15 mouse cellular contexts compared by ENCODE assay signal in genomic region chr10:28396520-28396915, GRCm38 (mm10).
DNase-seq lines count a peak whose midpoint lies in the region; ATAC-seq and TF ChIP-seq lines count a peak whose summit lies in the region.
"Had no signal": no experiment of that assay in that cellular context is flagged by ENCODE, and none has a peak within 500 bp of the region (broad histone marks: within the 10 kb centered on the region; RNA-seq: fewer than 3 reads in every experiment).

No protein-coding gene starts in this region.

- H3K9ac ChIP-seq in embryonic facial prominence, embryonic 12.5 days = no peak overlapping the region
- no peak overlapping the region for H3K9ac ChIP-seq in kidney, embryonic 16.5 days (replicated peaks; ENCODE audit: low read length)
- H3K9ac ChIP-seq: limb, embryonic 13.5 days had no signal

- H3K4me1 ChIP-seq in embryonic facial prominence, embryonic 12.5 days = peaks cover 7% of the 10 kb centered on the region; the same call in 1 of the 2 replicates
- 0 out of 2 replicates have a peak, but pooled peaks cover 2% of the 10 kb centered on the region for H3K4me1 ChIP-seq in embryonic facial prominence, embryonic 10.5 days
- peaks cover 3% of the 10 kb centered on the region; the same call in 1 of the 2 replicates for H3K4me1 ChIP-seq in kidney, adult 2 months (ENCODE audit: control insufficient read depth, insufficient read depth, low read length)
- no peaks in the 10 kb centered on the region for H3K4me1 ChIP-seq in kidney, embryonic 16.5 days (ENCODE audit: insufficient read depth, low read length)

- H3K9me3 ChIP-seq in embryonic facial prominence, embryonic 12.5 days = no peaks in the 10 kb centered on the region
- no peaks in the 10 kb centered on the region for H3K9me3 ChIP-seq in embryonic facial prominence, embryonic 10.5 days
- H3K9me3 ChIP-seq in kidney, embryonic 16.5 days (ENCODE audit: low read length) = no peaks in the 10 kb centered on the region
- H3K9me3 ChIP-seq: limb, embryonic 13.5 days had no signal

- H3K4me2 ChIP-seq in embryonic facial prominence, embryonic 12.5 days (replicated peaks) = no peak overlapping the region
- no peak overlapping the region for H3K4me2 ChIP-seq in kidney, embryonic 16.5 days (replicated peaks; ENCODE audit: low read depth, low read length)
- H3K4me2 ChIP-seq: limb, embryonic 13.5 days had no signal

- ATAC-seq in embryonic facial prominence, embryonic 12.5 days (ENCODE audit: insufficient number of reproducible peaks, insufficient read depth, low FRiP score, low TSS enrichment) = no peak
- no peak for ATAC-seq in kidney, embryonic 16.5 days (ENCODE audit: low FRiP score, low TSS enrichment)

- no peak for TF ChIP-seq POLR2A in kidney, adult 2 months (IDR thresholded peaks at IDR 0.05; ENCODE audit: low read depth, low read length)

- no peak overlapping the region for H3K4me3 ChIP-seq in embryonic facial prominence, embryonic 12.5 days
- H3K4me3 ChIP-seq in embryonic facial prominence, embryonic 10.5 days = no peak overlapping the region
- H3K4me3 ChIP-seq in kidney, adult 2 months (ENCODE audit: insufficient read depth, low read depth, low read length) = no peak overlapping the region
- no peak overlapping the region for H3K4me3 ChIP-seq in kidney, embryonic 16.5 days (ENCODE audit: low read length)
- H3K4me3 ChIP-seq: limb, embryonic 13.5 days had no signal

- no peaks in the 10 kb centered on the region for H3K36me3 ChIP-seq in embryonic facial prominence, embryonic 12.5 days
- H3K36me3 ChIP-seq in embryonic facial prominence, embryonic 10.5 days (replicated peaks) = no peaks in the 10 kb centered on the region
- no peaks in the 10 kb centered on the region; the same call in 1 of the 2 replicates for H3K36me3 ChIP-seq in kidney, adult 2 months (ENCODE audit: control insufficient read depth, insufficient read depth, low read length)
- no peaks in the 10 kb centered on the region for H3K36me3 ChIP-seq in kidney, embryonic 16.5 days (ENCODE audit: insufficient read depth, low read length)
- H3K36me3 ChIP-seq: limb, embryonic 13.5 days had no signal

- no peak for TF ChIP-seq CTCF in kidney, adult 2 months (conservative IDR thresholded peaks at IDR 0.05; ENCODE audit: insufficient read depth, insufficient read length, low read depth, low read length)

- no peaks in the 10 kb centered on the region for H3K27me3 ChIP-seq in embryonic facial prominence, embryonic 12.5 days
- H3K27me3 ChIP-seq in embryonic facial prominence, embryonic 10.5 days (replicated peaks; ENCODE audit: low read depth, poor library complexity, severe bottlenecking) = no peaks in the 10 kb centered on the region
- no peaks in the 10 kb centered on the region for H3K27me3 ChIP-seq in kidney, adult 2 months (replicated peaks; ENCODE audit: control insufficient read depth, insufficient read depth, low read length)
- no peaks in the 10 kb centered on the region for H3K27me3 ChIP-seq in kidney, embryonic 16.5 days (ENCODE audit: insufficient read depth, low read length)
- H3K27me3 ChIP-seq: limb, embryonic 13.5 days had no signal

- peak overlapping the region; percentile 36; the same call in 1 of the 2 replicates for H3K27ac ChIP-seq in embryonic facial prominence, embryonic 12.5 days
- H3K27ac ChIP-seq in embryonic facial prominence, embryonic 10.5 days (replicated peaks) = no peak overlapping the region
- no peak overlapping the region for H3K27ac ChIP-seq in kidney, adult 2 months (ENCODE audit: insufficient read depth, low read depth, low read length)
- no peak overlapping the region for H3K27ac ChIP-seq in kidney, embryonic 16.5 days (ENCODE audit: low read length)
- H3K27ac ChIP-seq: limb, embryonic 13.5 days; macrophage had no signal

- no peak for DNase-seq in embryonic facial prominence, embryonic 10.5 days (ENCODE audit: low spot score)
- peak; percentile 71 for DNase-seq in kidney, adult 2 months
- peak; percentile 33 to 50 for DNase-seq in kidney, adult 8-10 months
- peak; percentile 20 for DNase-seq in lung, postnatal 25 days (ENCODE audit: low spot score)
- DNase-seq in ovary, adult 18-20 months (ENCODE audit: low spot score) = no peak
- DNase-seq in layer of hippocampus, postnatal 25 days (ENCODE audit: extremely low spot score in 1 of 2, low spot score in 1 of 2) = no peak
- DNase-seq: adrenal gland, postnatal 25 days; cerebellum, adult 18-20 months; gastrocnemius, postnatal 36 days; right cerebral cortex, adult 18-20 months; thymus, postnatal 36 days had no signal

- 69% methylated on average over 1 of the region's 1 CpGs for WGBS in embryonic facial prominence, embryonic 12.5 days
- 83% methylated on average over 1 of the region's 1 CpGs for WGBS in embryonic facial prominence, embryonic 10.5 days
- 13% methylated on average over 1 of the region's 1 CpGs for WGBS in kidney, adult 2 months
- 53% methylated on average over 1 of the region's 1 CpGs for WGBS in kidney, embryonic 16.5 days

Comparison
In these comparisons a context has a peak if more than half of its experiments do, and no peak if none do; other contexts are left out.
1. DNase-seq: peak in kidney, adult 2 months (single experiment), kidney, adult 8-10 months (2 of 2) and lung, postnatal 25 days (single experiment); none in embryonic facial prominence, embryonic 10.5 days (single experiment), ovary, adult 18-20 months (single experiment) and layer of hippocampus, postnatal 25 days (0 of 2).